Mouse (Mus musculus): Measurements from ENCODE around the gene Khdc1c.

GRCm38 (mm10) chr1:21411331-21412196 is 43.4 kb downstream of the Khdc1c start:
- TF ChIP-seq CTCF (IDR thresholded peaks at IDR 0.05 in 2 of 3, conservative IDR thresholded peaks at IDR 0.05 in 1 of 3; ENCODE audit: control insufficient read depth in 1 of 3, insufficient read depth in 1 of 3, low read depth in 2 of 3, low read length in 3 of 3, poor library complexity in 1 of 3, severe bottlenecking in 1 of 3) (peak; percentile 49 to 80 (median 74)), POLR2A (IDR thresholded peaks at IDR 0.05; ENCODE audit: control insufficient read depth in 1 of 2, insufficient read depth in 1 of 2, low read depth in 1 of 2, low read length in 2 of 2, poor library complexity in 1 of 2) (no peak), NRF1 (IDR thresholded peaks at IDR 0.05; ENCODE audit: insufficient read depth, low read depth, low read length, poor library complexity, severe bottlenecking) (no peak), RCOR1 (IDR thresholded peaks at IDR 0.05; ENCODE audit: low read depth, low read length) (no peak), TAL1 (IDR thresholded peaks at IDR 0.05; ENCODE audit: low read length) (no peak), ZNF384 (IDR thresholded peaks at IDR 0.05; ENCODE audit: low read depth, low read length) (no peak)
